In genomic region chr8:70678679-70679078, GRCm38 (mm10) we compare ENCODE assay signal across 22 mouse cellular contexts. TPM values are rescaled to one million over a fixed set of nuclear protein-coding genes. Genes with fewer than 3 reads are reported as not detected.
"Had no signal": no experiment of that assay in that cellular context is flagged by ENCODE, and none has a peak within 500 bp of the region (broad histone marks: within the 10 kb centered on the region; RNA-seq: fewer than 3 reads in every experiment).

No protein-coding gene starts in this region.

- H3K4me2 ChIP-seq: limb, embryonic 13.5 days; neural tube, embryonic 12.5 days had no signal

- H3K9ac ChIP-seq: limb, embryonic 13.5 days; liver, embryonic 14.5 days; neural tube, embryonic 12.5 days had no signal

- H3K27ac ChIP-seq: kidney, postnatal 0 days; layer of hippocampus, adult 2 months; limb, embryonic 13.5 days; liver, embryonic 14.5 days; midbrain, embryonic 10.5 days; neural tube, embryonic 12.5 days had no signal

- H3K27me3 ChIP-seq: limb, embryonic 13.5 days; neural tube, embryonic 12.5 days had no signal

- H3K9me3 ChIP-seq: limb, embryonic 13.5 days; midbrain, embryonic 10.5 days; neural tube, embryonic 12.5 days had no signal

- H3K4me3 ChIP-seq: layer of hippocampus, adult 2 months; limb, embryonic 13.5 days; midbrain, embryonic 10.5 days; neural tube, embryonic 12.5 days had no signal

- DNase-seq: kidney, adult 8-10 months; kidney, postnatal 4 days; left cerebral cortex, postnatal 4 days; lung, adult 18-20 months; midbrain, embryonic 14.5 days; retina, postnatal 1 day; right cerebral cortex, postnatal 4 days; thymus, adult 2 months; thymus, postnatal 25 days had no signal

RNA-seq across cellular contexts. Expression of gene Iqcn, which starts 24.6 kb away (rescaled TPM):
- polyA plus RNA-seq: limb, embryonic 13.5 days; liver, embryonic 14.5 days; lung, embryonic 16.5 days; midbrain, embryonic 10.5 days; urinary bladder, adult 2 months had no signal

RNA-seq across cellular contexts. Expression of gene Gm3336, which starts 39.7 kb away (rescaled TPM):
- total RNA-seq: layer of hippocampus, adult 2 months; layer of hippocampus, postnatal 10 days; left cerebral cortex, adult 18-20 months; left cerebral cortex, postnatal 10 days; left cerebral cortex, postnatal 4 days; monocyte, adult 5-6 weeks; neutrophil, adult 5-6 weeks had no signal
- polyA plus RNA-seq: limb, embryonic 13.5 days; lung, embryonic 16.5 days; midbrain, embryonic 10.5 days; midbrain, embryonic 14.5 days; neural tube, embryonic 12.5 days had no signal
